Mouse (Mus musculus) forebrain, embryonic 10.5 days (tissue): ENCODE results near the gene Rpe65. TPM values are rescaled to one million over a fixed set of nuclear protein-coding genes. Genes with fewer than 3 reads are reported as not detected.

Experiments used
- DNase-seq: peaks from one replicate; pipeline ENCODE4 v3.0.0-alpha.2; 2017; ENCODE audit warnings: low spot score; ENCODE audit errors: extremely low spot score
- H3K27ac ChIP-seq: fragments of 300-500 bp; sonication (generic); 2 replicates; pipeline ENCODE4 v1.5.1; 2016; ENCODE audit warnings: mild to moderate bottlenecking
- H3K27me3 ChIP-seq: fragments of 300-500 bp; sonication (generic); 2 replicates; pipeline ENCODE4 v1.6.1; 2016; ENCODE audit warnings: mild to moderate bottlenecking; ENCODE audit not compliant: poor library complexity, severe bottlenecking
- H3K36me3 ChIP-seq: fragments of 300-500 bp; sonication (generic); replicated peaks from 2 replicates; pipeline ENCODE4 v1.6.1; 2016; ENCODE audit warnings: mild to moderate bottlenecking, moderate library complexity
- H3K4me1 ChIP-seq: fragments of 300-500 bp; sonication (generic); 2 replicates; pipeline ENCODE4 v1.6.1; 2016
- H3K4me3 ChIP-seq: fragments of 300-500 bp; sonication (generic); 2 replicates; pipeline ENCODE4 v1.5.1; 2016; ENCODE audit warnings: mild to moderate bottlenecking, moderate library complexity
- H3K9me3 ChIP-seq: fragments of 300-500 bp; sonication (generic); 2 replicates; pipeline ENCODE4 v1.6.1; 2016; ENCODE audit warnings: mild to moderate bottlenecking, moderate library complexity
- WGBS: fragments of 180-500 bp; shearing (Covaris S2); methylation state at CpG from one replicate; pipeline ENCODE4 v1.1.7; 2016; 5-methylcytosine and 5-hydroxymethylcytosine counted together
- polyA plus RNA-seq: library from polyadenylated mRNA; unstranded; fragments of >200 nt; fragmentation: Nextera tagmentation; extraction: Ambion mirVana; gene quantifications from 2 replicates; pipeline ENCODE4 v1.2.1, GENCODE M21; 2016

Gene Rpe65
- polyA plus RNA-seq, result not detected in 2 replicates

DNA sequence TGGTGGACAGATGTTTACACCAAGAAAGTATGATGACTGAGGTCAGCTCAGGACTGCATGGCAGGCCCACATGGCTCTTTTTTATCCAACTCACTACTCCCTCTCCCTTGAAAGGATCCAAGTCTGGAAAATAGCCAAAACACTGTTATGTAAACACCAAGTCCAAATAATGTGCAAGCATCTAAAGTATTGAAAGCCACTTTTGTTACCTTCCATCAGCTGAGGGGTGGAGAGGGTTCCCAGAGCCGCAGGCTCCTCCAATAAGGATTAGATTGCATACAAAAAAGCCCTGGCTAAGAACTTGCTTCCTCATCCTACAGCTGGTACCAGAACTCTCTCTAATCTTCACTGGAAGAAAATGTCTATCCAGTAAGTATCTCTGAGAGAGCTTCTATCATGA, at the start of gene Rpe65:
Rpe65 (plus strand) TSS at position 301 of the 400 bp plus-strand sequence.
- Histone ChIP-seq H3K36me3 (no peaks in the 10 kb centered on the region), H3K4me3 (no peak within 1 kb of the TSS), H3K27me3 (no peaks in the 10 kb centered on the region), H3K9me3 (no peaks in the 10 kb centered on the region), H3K4me1 (no peaks in the 10 kb centered on the region), H3K27ac (no peak within 1 kb of the TSS)
- WGBS, result 68% methylated on average over 1 of the region's 1 CpGs
- no peak for DNase-seq

DNA sequence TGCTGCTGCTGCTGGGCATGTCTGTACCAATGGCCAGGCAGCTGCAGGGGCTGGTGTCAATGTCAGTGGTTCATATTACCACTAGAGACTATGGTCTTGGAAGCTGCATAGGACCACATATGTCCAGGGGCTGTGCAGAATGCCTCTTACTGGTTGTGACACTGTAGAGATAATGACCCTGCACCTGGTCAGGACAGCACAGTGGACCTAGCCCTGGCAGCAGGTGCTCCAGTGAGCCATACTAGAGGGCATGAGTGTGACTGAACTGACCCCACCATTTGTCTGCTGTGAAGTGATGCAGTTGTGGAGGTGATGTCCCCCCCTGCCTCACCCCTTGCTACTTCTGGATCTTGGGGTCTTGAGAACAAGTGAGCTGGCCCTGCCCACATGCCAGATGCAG, 48.8 kb upstream of the Rpe65 start:
- Histone ChIP-seq H3K36me3 (no peaks in the 10 kb centered on the region), H3K27me3 (no peaks in the 10 kb centered on the region), H3K27ac (no peak overlapping the region), H3K9me3 (no peaks in the 10 kb centered on the region), H3K4me3 (no peak overlapping the region), H3K4me1 (no peaks in the 10 kb centered on the region)
- DNase-seq, result no peak

DNA sequence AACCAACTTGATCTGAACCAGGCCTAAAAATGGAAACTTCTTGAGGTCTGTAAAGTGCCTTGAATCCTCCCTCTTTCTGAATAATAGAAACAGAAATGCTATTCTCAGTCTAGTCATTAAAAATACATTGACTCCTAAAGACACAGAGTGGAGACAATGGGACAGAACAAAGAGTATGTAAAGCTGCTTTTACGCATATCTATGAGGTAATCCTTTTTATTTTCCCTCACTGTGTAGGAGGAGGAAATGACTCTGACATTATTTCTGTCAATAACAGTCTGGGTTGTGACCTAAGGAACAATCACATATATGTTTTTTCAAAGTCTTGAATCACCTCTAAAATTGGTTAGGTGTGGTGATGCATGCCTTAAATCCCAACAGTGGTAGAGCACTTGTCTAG, 16.0 kb downstream of the Rpe65 start:
- no peaks in the 10 kb centered on the region for H3K9me3 ChIP-seq
- no peaks in the 10 kb centered on the region for H3K4me1 ChIP-seq
- 79% methylated on average over 1 of the region's 1 CpGs for WGBS
- no peak overlapping the region for H3K4me3 ChIP-seq
- H3K27ac ChIP-seq, result no peak overlapping the region
- no peak for DNase-seq
- no peaks in the 10 kb centered on the region for H3K36me3 ChIP-seq
- H3K27me3 ChIP-seq, result no peaks in the 10 kb centered on the region

DNA sequence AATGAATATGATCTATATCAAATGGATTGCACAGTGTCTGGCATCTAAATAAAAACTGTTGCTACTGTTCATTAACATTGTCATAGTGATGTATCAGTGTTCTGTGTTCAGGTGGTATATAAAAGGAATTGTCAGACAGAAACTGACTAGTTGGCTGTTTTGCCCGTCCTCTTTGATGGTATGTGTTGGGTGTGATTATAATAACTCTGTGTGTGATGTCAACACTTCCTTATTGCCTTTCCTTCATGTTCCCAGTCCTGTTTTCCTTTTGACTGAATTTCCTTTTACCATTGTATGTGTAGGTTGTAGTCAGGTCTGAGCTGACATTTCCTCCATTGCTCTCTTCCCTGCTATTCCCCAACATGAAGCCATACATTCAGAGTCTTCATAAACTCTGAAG, 22.1 kb downstream of the Rpe65 start:
- H3K4me3 ChIP-seq, result no peak overlapping the region
- H3K9me3 ChIP-seq, result no peaks in the 10 kb centered on the region
- no peaks in the 10 kb centered on the region for H3K36me3 ChIP-seq
- no peak for DNase-seq
- H3K27me3 ChIP-seq, result no peaks in the 10 kb centered on the region
- H3K4me1 ChIP-seq, result no peaks in the 10 kb centered on the region
- no peak overlapping the region for H3K27ac ChIP-seq
- WGBS, result 87% methylated on average over 1 of the region's 1 CpGs

DNA sequence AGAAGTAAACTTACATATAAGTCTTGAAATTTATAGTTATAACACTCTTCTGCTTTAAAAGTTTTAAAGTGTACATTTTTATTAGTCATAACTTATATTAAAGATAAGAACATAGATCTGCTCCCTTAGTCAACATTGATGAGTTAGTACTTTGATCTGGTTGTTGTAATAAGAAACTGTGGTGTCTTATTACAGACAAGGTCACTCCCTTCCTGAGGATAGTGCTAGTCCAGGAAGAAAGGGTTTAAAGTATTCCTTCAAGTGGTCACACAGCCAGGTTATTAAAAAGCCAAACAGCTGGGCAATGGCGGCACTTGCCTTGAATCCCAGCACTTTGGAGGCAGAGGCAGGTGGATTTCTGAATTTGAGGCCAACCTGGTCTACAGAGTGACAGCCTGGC, 25.0 kb downstream of the Rpe65 start:
- Histone ChIP-seq H3K9me3 (no peaks in the 10 kb centered on the region), H3K27me3 (no peaks in the 10 kb centered on the region), H3K36me3 (no peaks in the 10 kb centered on the region), H3K27ac (no peak overlapping the region), H3K4me1 (no peaks in the 10 kb centered on the region), H3K4me3 (no peak overlapping the region)
- 89% methylated on average over 1 of the region's 1 CpGs for WGBS
- no peak for DNase-seq

DNA sequence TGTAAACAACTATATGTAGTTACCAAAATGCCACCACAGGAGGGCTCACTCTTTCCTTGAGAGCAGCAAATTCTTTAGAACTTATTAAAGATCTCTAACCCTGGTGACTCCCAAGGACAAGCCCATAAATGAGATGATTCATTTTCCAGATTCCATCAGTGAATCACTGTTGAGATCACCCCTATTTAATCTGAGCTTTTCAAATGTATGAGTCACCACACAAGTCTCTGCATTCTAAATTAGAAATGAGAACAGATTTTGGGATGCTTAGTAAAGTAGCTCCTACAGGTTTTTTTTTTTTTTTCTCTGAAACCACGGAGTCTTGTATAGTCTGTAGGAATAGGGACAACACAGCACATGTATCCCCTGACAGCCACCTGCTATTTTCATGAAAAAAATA, 61.8 kb downstream of the Rpe65 start:
- WGBS, result 79% methylated on average over 1 of the region's 1 CpGs
- DNase-seq, result no peak
- no peak overlapping the region for H3K27ac ChIP-seq

DNA sequence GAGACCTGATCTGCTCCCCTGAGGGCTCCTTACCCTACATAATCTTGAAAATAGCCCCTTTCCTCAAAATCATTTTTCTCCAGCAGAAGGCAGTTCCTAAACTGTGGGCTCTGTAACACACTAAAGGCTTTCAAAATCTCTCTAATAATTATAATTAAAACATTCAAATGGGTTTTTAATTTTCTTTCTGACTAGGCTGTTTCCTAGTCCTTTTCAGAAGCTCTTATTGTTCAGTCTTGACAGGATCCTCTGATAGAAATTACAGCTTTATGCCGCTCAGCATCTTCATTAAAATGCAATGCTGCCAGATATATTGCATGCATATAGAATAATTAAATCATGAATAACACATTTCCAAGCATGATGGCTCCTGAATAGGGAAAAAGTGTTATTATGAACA, 64.4 kb downstream of the Rpe65 start:
- H3K27me3 ChIP-seq, result no peaks in the 10 kb centered on the region
- no peaks in the 10 kb centered on the region for H3K36me3 ChIP-seq
- H3K4me1 ChIP-seq, result no peaks in the 10 kb centered on the region
- no peaks in the 10 kb centered on the region for H3K9me3 ChIP-seq
- DNase-seq, result no peak
- H3K27ac ChIP-seq, result no peak overlapping the region
- WGBS, result 89% methylated on average over 1 of the region's 1 CpGs
- no peak overlapping the region for H3K4me3 ChIP-seq

More for the DNA sequence above, 61.8 kb downstream of the Rpe65 start:
- no peaks in the 10 kb centered on the region for H3K27me3 ChIP-seq
- H3K9me3 ChIP-seq, result no peaks in the 10 kb centered on the region
- H3K4me1 ChIP-seq, result no peaks in the 10 kb centered on the region
- H3K36me3 ChIP-seq, result no peaks in the 10 kb centered on the region
- H3K4me3 ChIP-seq, result no peak overlapping the region

Other genes starting within 250 kb of the Rpe65 start
- 33.8 and 36.2 TPM in 2 replicates for gene Depdc1a, start 103.7 kb upstream of the Rpe65 start, polyA plus RNA-seq
- 111 and 114 TPM in 2 replicates for gene Wls, start 240.5 kb downstream of the Rpe65 start, polyA plus RNA-seq